In genomic region chr3:122334375-122334774, GRCm38 (mm10) we compare ENCODE assay signal across 16 mouse cellular contexts. TPM values are rescaled to one million over a fixed set of nuclear protein-coding genes. Genes with fewer than 3 reads are reported as not detected.
DNase-seq lines count a peak whose midpoint lies in the region; ATAC-seq lines count a peak whose summit lies in the region.
"Had no signal": no experiment of that assay in that cellular context is flagged by ENCODE, and none has a peak within 500 bp of the region (broad histone marks: within the 10 kb centered on the region; RNA-seq: fewer than 3 reads in every experiment).

No protein-coding gene starts in this region.

- no peaks in the 10 kb centered on the region for H3K9me3 ChIP-seq in heart, embryonic 15.5 days (replicated peaks)
- no peaks in the 10 kb centered on the region for H3K9me3 ChIP-seq in embryonic facial prominence, embryonic 14.5 days (ENCODE audit: control insufficient read depth, low read length)
- no peaks in the 10 kb centered on the region for H3K9me3 ChIP-seq in limb, embryonic 15.5 days
- H3K9me3 ChIP-seq: neural tube, embryonic 12.5 days had no signal

- WGBS in heart, embryonic 15.5 days, result 40% methylated on average over 7 of the region's 7 CpGs
- WGBS in embryonic facial prominence, embryonic 14.5 days, result 41% methylated on average over 7 of the region's 7 CpGs
- WGBS in limb, embryonic 15.5 days, result 37% methylated on average over 7 of the region's 7 CpGs

- no peak overlapping the region for H3K4me3 ChIP-seq in heart, embryonic 15.5 days
- no peak overlapping the region for H3K4me3 ChIP-seq in embryonic facial prominence, embryonic 14.5 days (ENCODE audit: low read depth, low read length)
- no peak overlapping the region for H3K4me3 ChIP-seq in limb, embryonic 15.5 days
- H3K4me3 ChIP-seq: erythroblast, embryonic 14.5 days; neural tube, embryonic 12.5 days had no signal

- peak overlapping the region; percentile 34; the same call in 1 of the 2 replicates for H3K27ac ChIP-seq in heart, embryonic 15.5 days
- peak overlapping the region; percentile 28; the same call in 1 of the 2 replicates for H3K27ac ChIP-seq in embryonic facial prominence, embryonic 14.5 days (replicated peaks; ENCODE audit: low read depth, low read length)
- H3K27ac ChIP-seq in limb, embryonic 15.5 days, result peak overlapping the region; percentile 67
- H3K27ac ChIP-seq: neural tube, embryonic 12.5 days had no signal

- DNase-seq in heart, postnatal 36 days, result no peak
- peak; percentile 45 for DNase-seq in NIH3T3 (ENCODE audit: low read depth)
- DNase-seq in embryonic facial prominence, embryonic 14.5 days (ENCODE audit: low spot score), result peak; percentile 61
- no peak for DNase-seq in thymus, postnatal 14 days
- DNase-seq in ovary, postnatal 14 days (ENCODE audit: low spot score), result no peak
- DNase-seq: cerebellum, postnatal 25 days; gastrocnemius, postnatal 36 days; midbrain, embryonic 14.5 days; spleen, adult 18-20 months; thymus, postnatal 4 days had no signal

- no peak for ATAC-seq in heart, embryonic 15.5 days (replicated peaks; ENCODE audit: insufficient number of reproducible peaks, insufficient read depth, low FRiP score, low read depth)
- peak; percentile 56; the same call in 1 of the 2 replicates for ATAC-seq in embryonic facial prominence, embryonic 14.5 days (ENCODE audit: low read depth)
- ATAC-seq in limb, embryonic 15.5 days (ENCODE audit: insufficient number of reproducible peaks, low FRiP score, low TSS enrichment, low read depth), result no peak
- ATAC-seq: activated CD4-positive, CD25-positive, alpha-beta regulatory T cell, adult 4 months; intestine, embryonic 16.5 days had no signal

- peaks cover 10% of the 10 kb centered on the region for H3K4me1 ChIP-seq in heart, embryonic 15.5 days (replicated peaks)
- peaks cover 18% of the 10 kb centered on the region for H3K4me1 ChIP-seq in embryonic facial prominence, embryonic 14.5 days (ENCODE audit: control insufficient read depth, insufficient read depth, low read length)
- H3K4me1 ChIP-seq in limb, embryonic 15.5 days, result peaks cover 25% of the 10 kb centered on the region

- intact Hi-C loops in heart, postnatal 36 days (cut with DNase I), result no loop called here

- no peaks in the 10 kb centered on the region for H3K36me3 ChIP-seq in heart, embryonic 15.5 days
- H3K36me3 ChIP-seq in embryonic facial prominence, embryonic 14.5 days (ENCODE audit: control insufficient read depth, insufficient read depth, low read length), result no peaks in the 10 kb centered on the region
- no peaks in the 10 kb centered on the region for H3K36me3 ChIP-seq in limb, embryonic 15.5 days
- H3K36me3 ChIP-seq: neural tube, embryonic 12.5 days had no signal

- H3K4me2 ChIP-seq in heart, embryonic 15.5 days, result no peak overlapping the region
- H3K4me2 ChIP-seq in embryonic facial prominence, embryonic 14.5 days (ENCODE audit: low read depth, low read length), result no peak overlapping the region; the same call in 1 of the 2 replicates
- H3K4me2 ChIP-seq in limb, embryonic 15.5 days, result peak overlapping the region; percentile 12; the same call in 1 of the 2 replicates
- H3K4me2 ChIP-seq: neural tube, embryonic 12.5 days had no signal

- H3K9ac ChIP-seq in heart, embryonic 15.5 days, result no peak overlapping the region
- no peak overlapping the region for H3K9ac ChIP-seq in embryonic facial prominence, embryonic 14.5 days (ENCODE audit: low read depth, low read length)
- H3K9ac ChIP-seq in limb, embryonic 15.5 days, result no peak overlapping the region
- H3K9ac ChIP-seq: neural tube, embryonic 12.5 days had no signal

- H3K27me3 ChIP-seq in heart, embryonic 15.5 days, result peaks cover 54% of the 10 kb centered on the region
- H3K27me3 ChIP-seq in embryonic facial prominence, embryonic 14.5 days (replicated peaks; ENCODE audit: control insufficient read depth, insufficient read depth, low read length), result no peaks in the 10 kb centered on the region
- no peaks in the 10 kb centered on the region for H3K27me3 ChIP-seq in limb, embryonic 15.5 days
- H3K27me3 ChIP-seq: neural tube, embryonic 12.5 days had no signal

RNA-seq across cellular contexts. Expression of gene Bcar3, which starts 40.4 kb away (rescaled TPM):
- 3.9 and 5.7 TPM in 2 replicates for polyA plus RNA-seq in heart, embryonic 15.5 days (2015; fragmentation: Nextera tagmentation; extraction: Ambion mirVana)
- 1 to 10 TPM; 6.3 to 8.2 TPM for total RNA-seq in heart, postnatal 36 days (2021)
- polyA plus RNA-seq in embryonic facial prominence, embryonic 14.5 days (2014; fragmentation: Nextera tagmentation; extraction: Ambion mirVana), result 10.0 and 11.3 TPM in 2 replicates
- 7.8 and 9.1 TPM in 2 replicates for polyA plus RNA-seq in limb, embryonic 15.5 days (2015; fragmentation: Nextera tagmentation; extraction: Ambion mirVana)
- polyA plus RNA-seq: erythroblast, embryonic 14.5 days had no signal

Comparison
In these comparisons a context has a peak if more than half of its experiments do, and no peak if none do; other contexts are left out.
1. DNase-seq: peak in NIH3T3 (single experiment) and embryonic facial prominence, embryonic 14.5 days (single experiment); none in heart, postnatal 36 days (0 of 2), thymus, postnatal 14 days (single experiment) and ovary, postnatal 14 days (single experiment).
2. Peak in every context shown above with its lines, with median percentiles within 50 percentile points of each other: H3K27ac ChIP-seq.